Mouse (Mus musculus) brain, adult 2 months (tissue): ENCODE results near the gene Ddx31.

ENCODE experiments used
- DNase-seq: peaks from one replicate; pipeline ENCODE4 v3.0.0; 2011; ENCODE audit warnings: low read depth, low spot score

The Ddx31 gene

GRCm38 (mm10) chr2:28911331-28912038 is 71.3 kb downstream of the Ddx31 start:
- no peak for DNase-seq

GRCm38 (mm10) chr2:28912039-28912700 is 72.0 kb downstream of the Ddx31 start:
- no peak for DNase-seq

- DNase-seq: no peak
These were observed 72.8 kb downstream of the Ddx31 start for GRCm38 (mm10) chr2:28912961-28913360.

- DNase-seq: no peak
These were observed 73.9 kb downstream of the Ddx31 start for GRCm38 (mm10) chr2:28914121-28914520.

- DNase-seq: no peak
These were observed 75.0 kb downstream of the Ddx31 start for GRCm38 (mm10) chr2:28915104-28915738.

GRCm38 (mm10) chr2:28915768-28916512 is 75.7 kb downstream of the Ddx31 start:
- DNase-seq: peak; percentile 29

GRCm38 (mm10) chr2:28916513-28916865 is 76.3 kb downstream of the Ddx31 start, which contains the start of gene Barhl1:
TSS of gene Barhl1 (minus strand) at chr2:28916668.
- DNase-seq: peak; percentile 83

- DNase-seq: no peak
These were observed 76.9 kb downstream of the Ddx31 start for GRCm38 (mm10) chr2:28917156-28917517.

GRCm38 (mm10) chr2:28917518-28918361 is 77.5 kb downstream of the Ddx31 start:
- no peak for DNase-seq

GRCm38 (mm10) chr2:28919001-28919400 is 78.8 kb downstream of the Ddx31 start:
- no peak for DNase-seq

- DNase-seq: peak; percentile 71
These were observed 83.7 kb downstream of the Ddx31 start for GRCm38 (mm10) chr2:28923912-28924311.

GRCm38 (mm10) chr2:28930571-28930970 is 90.4 kb downstream of the Ddx31 start:
- DNase-seq: no peak

GRCm38 (mm10) chr2:28938997-28939396 is 98.8 kb downstream of the Ddx31 start:
- no peak for DNase-seq

GRCm38 (mm10) chr2:28943666-28944516 is 103.7 kb downstream of the Ddx31 start:
- no peak for DNase-seq

- no peak for DNase-seq
These were observed 105.2 kb downstream of the Ddx31 start for GRCm38 (mm10) chr2:28945388-28945787.

GRCm38 (mm10) chr2:28946312-28946711 is 106.1 kb downstream of the Ddx31 start:
- DNase-seq: no peak

- no peak for DNase-seq
These were observed 112.8 kb downstream of the Ddx31 start for GRCm38 (mm10) chr2:28952981-28953380.

GRCm38 (mm10) chr2:28954595-28954994 is 114.4 kb downstream of the Ddx31 start:
- no peak for DNase-seq
